Mouse (Mus musculus): Measurements from ENCODE around the gene Klk1b5. TPM values are rescaled to one million over a fixed set of nuclear protein-coding genes. Genes with fewer than 3 reads are reported as not detected.

Klk1b5 gene
- polyA plus RNA-seq, 2 experiments: not detected

GRCm38 (mm10) chr7:44257278-44257677, 41.5 kb downstream of the Klk1b5 start, which contains the start of gene Acp4:
Gene Acp4 (minus strand): TSS chr7:44257378.
- H3K9ac ChIP-seq (ENCODE audit: low read depth, low read length, severe bottlenecking): no peak within 1 kb of the TSS
- no peak within 1 kb of the TSS for H3K27ac ChIP-seq (replicated peaks; ENCODE audit: low read depth, low read length)
- 72% methylated on average over 4 of the region's 4 CpGs for WGBS
- no peak for TF ChIP-seq POLR2A (IDR thresholded peaks at IDR 0.05; ENCODE audit: borderline replicate concordance, extremely low read depth, insufficient read depth, insufficient read length)
- no peaks in the 10 kb centered on the region for H3K9me3 ChIP-seq (ENCODE audit: control insufficient read depth, low read length)
- H3K36me3 ChIP-seq (ENCODE audit: control insufficient read depth, insufficient read depth, low read length): peaks cover 13% of the 10 kb centered on the region
- H3K27me3 ChIP-seq (ENCODE audit: control insufficient read depth, insufficient read depth, low read length): no peaks in the 10 kb centered on the region; the same call in 1 of the 2 replicates
- no peak within 1 kb of the TSS for H3K4me3 ChIP-seq (replicated peaks; ENCODE audit: low read length)
- no peaks in the 10 kb centered on the region for H3K4me1 ChIP-seq (ENCODE audit: control insufficient read depth, insufficient read depth, low read length)
- ATAC-seq (ENCODE audit: low FRiP score, low read depth) (no peak), DNase-seq (ENCODE audit: low spot score) (no peak)
- no peak within 1 kb of the TSS for H3K4me2 ChIP-seq (replicated peaks; ENCODE audit: low read depth, low read length, severe bottlenecking)

- no peak for DNase-seq (ENCODE audit: low spot score)
- H3K27me3 ChIP-seq (ENCODE audit: control insufficient read depth, insufficient read depth, low read length): peaks cover 11% of the 10 kb centered on the region
- no peaks in the 10 kb centered on the region for H3K36me3 ChIP-seq (ENCODE audit: control insufficient read depth, insufficient read depth, low read length)
- no peak overlapping the region for H3K27ac ChIP-seq (replicated peaks; ENCODE audit: low read depth, low read length)
- H3K4me2 ChIP-seq (replicated peaks; ENCODE audit: low read depth, low read length, severe bottlenecking): no peak overlapping the region
- no peak overlapping the region for H3K4me3 ChIP-seq (replicated peaks; ENCODE audit: low read length)
- H3K9ac ChIP-seq (ENCODE audit: low read depth, low read length, severe bottlenecking): no peak overlapping the region
- H3K9me3 ChIP-seq (ENCODE audit: control insufficient read depth, low read length): no peaks in the 10 kb centered on the region
- peaks cover 4% of the 10 kb centered on the region; the same call in 1 of the 2 replicates for H3K4me1 ChIP-seq (ENCODE audit: control insufficient read depth, insufficient read depth, low read length)
- no peak for ATAC-seq (ENCODE audit: low FRiP score, low read depth)
- WGBS: 72% methylated on average over 6 of the region's 6 CpGs
- TF ChIP-seq POLR2A (IDR thresholded peaks at IDR 0.05; ENCODE audit: borderline replicate concordance, extremely low read depth, insufficient read depth, insufficient read length): no peak
These were observed 44.7 kb downstream of the Klk1b5 start for GRCm38 (mm10) chr7:44260410-44260809.

GRCm38 (mm10) chr7:44261147-44261546, 45.4 kb downstream of the Klk1b5 start, which contains the start of gene Gm15517:
Gene Gm15517 (plus strand): TSS chr7:44261447.
- Histone ChIP-seq H3K27me3 (ENCODE audit: control insufficient read depth, insufficient read depth, low read length) (peaks cover 11% of the 10 kb centered on the region), H3K36me3 (ENCODE audit: control insufficient read depth, insufficient read depth, low read length) (no peaks in the 10 kb centered on the region), H3K4me3 (replicated peaks; ENCODE audit: low read length) (no peak within 1 kb of the TSS), H3K4me1 (ENCODE audit: control insufficient read depth, insufficient read depth, low read length) (peaks cover 4% of the 10 kb centered on the region; the same call in 1 of the 2 replicates), H3K9me3 (ENCODE audit: control insufficient read depth, low read length) (no peaks in the 10 kb centered on the region), H3K9ac (ENCODE audit: low read depth, low read length, severe bottlenecking) (no peak within 1 kb of the TSS), H3K27ac (replicated peaks; ENCODE audit: low read depth, low read length) (no peak within 1 kb of the TSS), H3K4me2 (replicated peaks; ENCODE audit: low read depth, low read length, severe bottlenecking) (no peak within 1 kb of the TSS)
- TF ChIP-seq POLR2A (IDR thresholded peaks at IDR 0.05; ENCODE audit: borderline replicate concordance, extremely low read depth, insufficient read depth, insufficient read length): no peak
- ATAC-seq (ENCODE audit: low FRiP score, low read depth) (no peak), DNase-seq (ENCODE audit: low spot score) (no peak)
- WGBS: 57% methylated on average over 5 of the region's 5 CpGs

GRCm38 (mm10) chr7:44262791-44263643, 47.3 kb downstream of the Klk1b5 start:
- Histone ChIP-seq H3K4me1 (ENCODE audit: control insufficient read depth, insufficient read depth, low read length) (peaks cover 4% of the 10 kb centered on the region; the same call in 1 of the 2 replicates), H3K4me2 (replicated peaks; ENCODE audit: low read depth, low read length, severe bottlenecking) (peak overlapping the region; percentile 38), H3K36me3 (ENCODE audit: control insufficient read depth, insufficient read depth, low read length) (no peaks in the 10 kb centered on the region), H3K27me3 (ENCODE audit: control insufficient read depth, insufficient read depth, low read length) (peaks cover 11% of the 10 kb centered on the region), H3K9me3 (ENCODE audit: control insufficient read depth, low read length) (no peaks in the 10 kb centered on the region), H3K27ac (replicated peaks; ENCODE audit: low read depth, low read length) (no peak overlapping the region), H3K4me3 (replicated peaks; ENCODE audit: low read length) (no peak overlapping the region), H3K9ac (ENCODE audit: low read depth, low read length, severe bottlenecking) (no peak overlapping the region)
- WGBS: 2% methylated on average over 34 of the region's 34 CpGs
- DNase-seq (ENCODE audit: low spot score) (peak; percentile 93), ATAC-seq (ENCODE audit: low FRiP score, low read depth) (peak; percentile 70)
- peak; percentile 29; the same call in 1 of the 2 replicates for TF ChIP-seq POLR2A (IDR thresholded peaks at IDR 0.05; ENCODE audit: borderline replicate concordance, extremely low read depth, insufficient read depth, insufficient read length)

- Histone ChIP-seq H3K4me2 (replicated peaks; ENCODE audit: low read depth, low read length, severe bottlenecking) (no peak overlapping the region), H3K27me3 (ENCODE audit: control insufficient read depth, insufficient read depth, low read length) (peaks cover 9% of the 10 kb centered on the region), H3K4me1 (ENCODE audit: control insufficient read depth, insufficient read depth, low read length) (peaks cover 2% of the 10 kb centered on the region; the same call in 1 of the 2 replicates), H3K36me3 (ENCODE audit: control insufficient read depth, insufficient read depth, low read length) (no peaks in the 10 kb centered on the region), H3K9ac (ENCODE audit: low read depth, low read length, severe bottlenecking) (no peak overlapping the region), H3K27ac (replicated peaks; ENCODE audit: low read depth, low read length) (no peak overlapping the region), H3K4me3 (replicated peaks; ENCODE audit: low read length) (no peak overlapping the region), H3K9me3 (ENCODE audit: control insufficient read depth, low read length) (no peaks in the 10 kb centered on the region)
- no peak for TF ChIP-seq POLR2A (IDR thresholded peaks at IDR 0.05; ENCODE audit: borderline replicate concordance, extremely low read depth, insufficient read depth, insufficient read length)
- no peak for ATAC-seq (ENCODE audit: low FRiP score, low read depth)
- 83% methylated on average over 11 of the region's 11 CpGs for WGBS
- no peak for DNase-seq (ENCODE audit: low spot score)
These were observed 52.4 kb downstream of the Klk1b5 start for GRCm38 (mm10) chr7:44268117-44268516.

All from limb, embryonic 14.5 days (tissue).